Mouse (Mus musculus) myocyte (in vitro differentiated cells): ENCODE results near the gene Dhx32. TPM values are rescaled to one million over a fixed set of nuclear protein-coding genes. Genes with fewer than 3 reads are reported as not detected.
A peak's percentile ranks its signal among the peaks of the same experiment; 100 is the strongest.

Source experiments
- H3K27me3 ChIP-seq: one replicate; pipeline ENCODE4 v1.6.1; 2011; ENCODE audit not compliant: control insufficient read depth, insufficient read depth, insufficient read length
- H3K36me3 ChIP-seq: one replicate; pipeline ENCODE4 v1.6.1; 2011; ENCODE audit not compliant: control insufficient read depth, insufficient read depth
- H3K4me2 ChIP-seq: one replicate; pipeline ENCODE4 v1.6.1; 2011; ENCODE audit warnings: low read depth, control low read depth
- H3K4me3 ChIP-seq: one replicate; pipeline ENCODE4 v1.5.1; 2011; ENCODE audit warnings: mild to moderate bottlenecking, control low read depth, moderate library complexity
- H3K79me2 ChIP-seq: one replicate; pipeline ENCODE4 v1.6.1; 2011; ENCODE audit not compliant: control insufficient read depth, insufficient read depth
- H3ac ChIP-seq: one replicate; pipeline ENCODE4 v1.6.1; 2011; ENCODE audit not compliant: control insufficient read depth, insufficient read length
- CEBPB ChIP-seq: IDR thresholded peaks from 2 replicates; pipeline ENCODE4 v1.6.1; 2011; ENCODE audit warnings: mild to moderate bottlenecking, moderate library complexity; ENCODE audit not compliant: poor library complexity, insufficient read depth, severe bottlenecking
- E2F4 ChIP-seq: IDR thresholded peaks from one replicate; pipeline ENCODE4 v1.6.1; 2011; ENCODE audit warnings: mild to moderate bottlenecking, control low read depth, moderate library complexity; ENCODE audit not compliant: insufficient read depth
- MAX ChIP-seq: IDR thresholded peaks from one replicate; pipeline ENCODE4 v1.6.1; 2011; ENCODE audit warnings: low read depth, mild to moderate bottlenecking, control low read depth
- MYOD1 ChIP-seq, 3 experiments: IDR thresholded peaks; one replicate each; pipeline ENCODE4 v1.6.1; 2011; ENCODE audit warnings: control low read depth in 2 of 3, low read depth in 2 of 3, mild to moderate bottlenecking in 2 of 3, moderate library complexity in 1 of 3; ENCODE audit not compliant: insufficient read length in 2 of 3, control insufficient read depth in 1 of 3
- MYOG ChIP-seq, 3 experiments: IDR thresholded peaks; one replicate each; pipeline ENCODE4 v1.6.1; 2011; ENCODE audit warnings: control low read depth in 2 of 3, low read depth in 2 of 3, mild to moderate bottlenecking in 2 of 3; ENCODE audit not compliant: insufficient read length in 2 of 3, control insufficient read depth in 1 of 3, insufficient read depth in 1 of 3
- POLR2A ChIP-seq: IDR thresholded peaks from one replicate; pipeline ENCODE4 v1.6.1; 2011; ENCODE audit warnings: low read depth, mild to moderate bottlenecking, control low read depth, moderate library complexity; ENCODE audit not compliant: insufficient read length
- POLR2AphosphoS2 ChIP-seq: IDR thresholded peaks from one replicate; pipeline ENCODE4 v1.6.1; 2011; ENCODE audit warnings: low read depth, control low read depth; ENCODE audit not compliant: insufficient read length
- REST ChIP-seq: IDR thresholded peaks from one replicate; pipeline ENCODE4 v1.6.1; 2011; ENCODE audit warnings: mild to moderate bottlenecking, control low read depth, moderate library complexity; ENCODE audit not compliant: insufficient read depth, insufficient read length
- SRF ChIP-seq: IDR thresholded peaks from one replicate; pipeline ENCODE4 v1.6.1; 2011; ENCODE audit warnings: low read depth; ENCODE audit not compliant: control insufficient read depth, insufficient read length
- TCF12 ChIP-seq: IDR thresholded peaks from one replicate; pipeline ENCODE4 v1.6.1; 2011; ENCODE audit warnings: mild to moderate bottlenecking, control low read depth; ENCODE audit not compliant: poor library complexity, insufficient read depth, severe bottlenecking
- TCF3 ChIP-seq: IDR thresholded peaks from one replicate; pipeline ENCODE4 v1.6.1; 2011; ENCODE audit warnings: low read depth, control low read depth; ENCODE audit not compliant: insufficient read length
- USF1 ChIP-seq: IDR thresholded peaks from one replicate; pipeline ENCODE4 v1.6.1; 2011; ENCODE audit warnings: low read depth, mild to moderate bottlenecking, control low read depth, moderate library complexity
- polyA plus RNA-seq: library from polyadenylated mRNA; unstranded; fragments of >200 nt; fragmentation: generic; extraction: Trizol; gene quantifications from one replicate; pipeline ENCODE4 v1.2.1, GENCODE M21; 2012; ENCODE audit warnings: missing spikeins

The Dhx32 gene
- polyA plus RNA-seq, 1 experiment: 31.9 TPM

DNA sequence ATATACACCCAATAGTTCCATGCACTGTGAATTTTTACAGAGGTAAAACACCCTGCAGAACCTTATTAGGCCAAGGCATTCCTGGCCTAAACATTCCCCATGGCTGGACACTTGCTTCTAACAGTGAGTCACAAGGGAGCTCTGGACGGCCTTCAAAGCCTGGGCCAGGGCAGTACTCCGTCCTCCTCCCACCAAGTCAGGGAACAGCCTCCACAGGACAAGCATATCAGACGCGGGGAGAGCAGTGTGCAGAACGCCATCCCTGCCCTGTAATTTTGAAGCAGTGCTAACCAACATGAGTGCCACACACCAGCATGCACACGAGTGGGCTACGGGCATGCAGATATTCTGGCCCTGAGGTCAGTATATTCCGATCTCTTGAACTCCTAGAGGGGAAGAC, 35.2 kb downstream of the Dhx32 start:
- no peak overlapping the region for H3K4me3 ChIP-seq
- no peaks in the 10 kb centered on the region for H3K79me2 ChIP-seq
- no peak overlapping the region for H3K4me2 ChIP-seq
- peaks cover 2% of the 10 kb centered on the region for H3K36me3 ChIP-seq
- no peaks in the 10 kb centered on the region for H3K27me3 ChIP-seq
- TF ChIP-seq MAX: no peak
- TF ChIP-seq CEBPB: no peak
- TF ChIP-seq TCF12: no peak
- no peak for TF ChIP-seq E2F4
- no peak for TF ChIP-seq TCF3
- TF ChIP-seq POLR2AphosphoS2: no peak
- TF ChIP-seq POLR2A: no peak
- no peak for TF ChIP-seq SRF
- TF ChIP-seq MYOG (IDR thresholded peaks at IDR 0.05; ENCODE audit: control insufficient read depth in 1 of 3, insufficient read depth in 1 of 3, insufficient read length in 2 of 3, low read depth in 2 of 3): no peak
- no peak for TF ChIP-seq REST
- no peak for TF ChIP-seq MYOD1 (IDR thresholded peaks at IDR 0.05; ENCODE audit: control insufficient read depth in 1 of 3, insufficient read length in 2 of 3, low read depth in 2 of 3)
- TF ChIP-seq USF1: no peak
- H3ac ChIP-seq: no peak overlapping the region

DNA sequence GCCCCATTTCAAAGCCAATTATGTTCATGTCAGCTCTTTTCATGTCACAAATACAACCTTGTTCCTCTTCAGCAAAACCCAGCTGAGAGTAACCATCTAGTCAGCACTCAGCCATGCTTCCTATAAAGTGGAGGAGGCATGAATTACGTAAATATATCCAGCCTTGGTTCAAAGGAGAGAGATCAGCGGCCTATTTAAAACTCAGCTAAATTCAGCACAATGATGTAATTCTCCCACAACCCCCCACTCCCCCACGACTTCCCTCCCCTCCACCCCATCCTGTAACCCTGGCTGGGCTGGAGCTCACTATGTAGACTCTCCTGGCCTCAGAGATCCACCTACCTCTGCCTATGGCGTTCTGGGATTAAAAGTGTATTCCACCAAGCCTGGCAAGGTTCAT, 37.8 kb downstream of the Dhx32 start:
- no peaks in the 10 kb centered on the region for H3K27me3 ChIP-seq
- H3ac ChIP-seq: no peak overlapping the region
- TF ChIP-seq TCF12 (no peak), MYOD1 (IDR thresholded peaks at IDR 0.05; ENCODE audit: control insufficient read depth in 1 of 3, insufficient read length in 2 of 3, low read depth in 2 of 3) (no peak), MYOG (IDR thresholded peaks at IDR 0.05; ENCODE audit: control insufficient read depth in 1 of 3, insufficient read depth in 1 of 3, insufficient read length in 2 of 3, low read depth in 2 of 3) (no peak)
- H3K36me3 ChIP-seq: peaks cover 12% of the 10 kb centered on the region
- H3K79me2 ChIP-seq: no peaks in the 10 kb centered on the region
- H3K4me3 ChIP-seq: no peak overlapping the region
- peak overlapping the region; percentile 13 for H3K4me2 ChIP-seq

- Histone ChIP-seq H3K79me2 (no peaks in the 10 kb centered on the region), H3K4me2 (peak overlapping the region; percentile 13), H3K4me3 (no peak overlapping the region), H3K36me3 (peaks cover 12% of the 10 kb centered on the region), H3K27me3 (no peaks in the 10 kb centered on the region), H3ac (no peak overlapping the region)
- no peak for TF ChIP-seq POLR2A
- TF ChIP-seq E2F4: no peak
- no peak for TF ChIP-seq REST
- no peak for TF ChIP-seq USF1
Measured at GRCm38 (mm10) chr7:133744209-133744608, 38.3 kb downstream of the Dhx32 start.

DNA sequence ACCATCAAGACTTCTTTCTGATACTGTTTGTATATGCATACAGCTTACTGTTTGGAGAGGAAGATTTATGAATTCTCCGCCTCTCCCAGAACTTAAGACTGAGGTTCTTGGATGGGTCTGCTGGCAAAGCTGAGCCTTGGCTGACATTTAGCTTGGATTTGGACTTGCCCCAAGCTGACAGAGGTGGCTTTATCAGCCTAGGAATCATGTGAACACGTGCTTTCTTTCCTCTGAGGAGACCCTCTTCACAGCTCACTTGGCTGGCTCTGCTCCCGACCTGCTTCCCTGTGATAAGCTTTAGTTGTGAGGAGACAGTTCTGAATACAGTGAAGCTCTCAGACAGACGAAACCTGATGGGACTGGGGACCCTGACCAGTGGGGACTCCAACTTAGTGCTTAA, 38.9 kb downstream of the Dhx32 start:
- Histone ChIP-seq H3K4me2 (no peak overlapping the region), H3K4me3 (no peak overlapping the region), H3K27me3 (no peaks in the 10 kb centered on the region), H3K79me2 (no peaks in the 10 kb centered on the region), H3K36me3 (peaks cover 12% of the 10 kb centered on the region), H3ac (no peak overlapping the region)
- no peak for TF ChIP-seq MYOD1 (IDR thresholded peaks at IDR 0.05; ENCODE audit: control insufficient read depth in 1 of 3, insufficient read length in 2 of 3, low read depth in 2 of 3)
- TF ChIP-seq POLR2A: no peak
- TF ChIP-seq MYOG (IDR thresholded peaks at IDR 0.05; ENCODE audit: control insufficient read depth in 1 of 3, insufficient read depth in 1 of 3, insufficient read length in 2 of 3, low read depth in 2 of 3): no peak
- no peak for TF ChIP-seq USF1
- TF ChIP-seq POLR2AphosphoS2: no peak
- no peak for TF ChIP-seq TCF12
- TF ChIP-seq MAX: no peak
- TF ChIP-seq REST: no peak

DNA sequence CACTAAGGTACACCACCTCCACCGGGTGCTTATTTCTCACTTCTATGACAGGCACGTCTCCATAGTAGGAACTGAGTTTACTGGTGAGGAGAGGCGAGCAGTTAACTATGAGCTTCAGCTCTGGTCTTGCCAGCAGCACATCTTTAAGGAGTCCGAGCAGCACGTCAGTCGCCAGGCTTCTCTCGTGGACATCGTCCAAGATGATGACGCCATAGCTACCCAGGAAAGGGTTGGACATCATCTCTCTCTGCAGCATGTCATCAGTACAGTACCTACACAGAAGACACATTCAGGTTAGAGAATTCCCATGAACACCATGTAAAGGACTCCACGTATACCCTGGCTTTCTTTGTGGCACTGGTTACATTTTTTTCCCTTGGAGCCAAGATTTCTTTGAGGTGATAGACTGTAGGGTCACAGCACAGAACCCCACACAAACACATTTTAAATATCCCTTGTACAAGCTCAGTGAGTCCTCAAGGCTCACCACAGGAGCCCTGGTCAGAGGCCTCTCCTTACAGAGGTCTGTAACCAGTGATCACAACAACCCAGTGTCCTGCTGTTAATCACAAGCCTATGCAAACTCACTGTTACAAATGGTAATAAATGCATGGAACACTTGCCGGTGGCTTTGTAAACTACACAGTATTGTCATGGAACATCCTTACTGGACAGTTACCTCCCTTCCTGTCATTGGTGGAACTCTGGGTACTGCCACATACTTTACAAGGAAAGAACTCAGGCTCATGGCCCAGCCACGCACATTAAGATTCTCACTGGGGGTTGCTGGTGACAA, 39.8 kb downstream of the Dhx32 start:
- Histone ChIP-seq H3K4me3 (no peak overlapping the region), H3K27me3 (no peaks in the 10 kb centered on the region), H3K79me2 (no peaks in the 10 kb centered on the region), H3K36me3 (peaks cover 12% of the 10 kb centered on the region), H3ac (no peak overlapping the region), H3K4me2 (no peak overlapping the region)
- TF ChIP-seq TCF3: no peak
- TF ChIP-seq POLR2AphosphoS2: no peak
- no peak for TF ChIP-seq TCF12
- TF ChIP-seq MAX: no peak
- no peak for TF ChIP-seq E2F4
- no peak for TF ChIP-seq REST
- no peak for TF ChIP-seq POLR2A
- no peak for TF ChIP-seq SRF
- no peak for TF ChIP-seq MYOD1 (IDR thresholded peaks at IDR 0.05; ENCODE audit: control insufficient read depth in 1 of 3, insufficient read length in 2 of 3, low read depth in 2 of 3)
- no peak for TF ChIP-seq MYOG (IDR thresholded peaks at IDR 0.05; ENCODE audit: control insufficient read depth in 1 of 3, insufficient read depth in 1 of 3, insufficient read length in 2 of 3, low read depth in 2 of 3)
- TF ChIP-seq CEBPB: no peak
- TF ChIP-seq USF1: no peak
